Mouse (Mus musculus) neural tube, embryonic 15.5 days (tissue): ENCODE results near the gene Fer. TPM values are rescaled to one million over a fixed set of nuclear protein-coding genes. Genes with fewer than 3 reads are reported as not detected.
A peak's percentile ranks its signal among the peaks of the same experiment; 100 is the strongest.

Experiments
- ATAC-seq: fragments of 200-750 bp; cut with Nextera tagmentation; 2 replicates; pipeline ENCODE4 v1.8.0; 2017; ENCODE audit warnings: mild to moderate bottlenecking, moderate TSS enrichment, moderate library complexity; ENCODE audit not compliant: low FRiP score
- H3K27ac ChIP-seq: fragments of 300-500 bp; sonication (generic); replicated peaks from 2 replicates; pipeline ENCODE4 v1.5.1; 2015; ENCODE audit warnings: mild to moderate bottlenecking, inconsistent platforms
- H3K27me3 ChIP-seq: fragments of 300-500 bp; sonication (generic); replicated peaks from 2 replicates; pipeline ENCODE4 v1.6.1; 2015; ENCODE audit warnings: inconsistent platforms
- H3K36me3 ChIP-seq: fragments of 300-500 bp; sonication (generic); 2 replicates; pipeline ENCODE4 v1.6.1; 2015; ENCODE audit warnings: inconsistent platforms
- H3K4me1 ChIP-seq: fragments of 300-500 bp; sonication (generic); 2 replicates; pipeline ENCODE4 v1.6.1; 2015; ENCODE audit warnings: inconsistent platforms
- H3K4me2 ChIP-seq: fragments of 300-500 bp; sonication (generic); 2 replicates; pipeline ENCODE4 v1.6.1; 2015; ENCODE audit warnings: inconsistent platforms, mild to moderate bottlenecking, moderate library complexity
- H3K4me3 ChIP-seq: fragments of 300-500 bp; sonication (generic); replicated peaks from 2 replicates; pipeline ENCODE4 v1.5.1; 2015; ENCODE audit warnings: mild to moderate bottlenecking, inconsistent platforms
- H3K9ac ChIP-seq: fragments of 300-500 bp; sonication (generic); replicated peaks from 2 replicates; pipeline ENCODE4 v1.6.1; 2015; ENCODE audit warnings: mild to moderate bottlenecking, inconsistent platforms
- H3K9me3 ChIP-seq: fragments of 300-500 bp; sonication (generic); replicated peaks from 2 replicates; pipeline ENCODE4 v1.6.1; 2016; ENCODE audit warnings: inconsistent platforms
- WGBS: fragments of 180-500 bp; shearing (Covaris S2); methylation state at CpG from one replicate; pipeline ENCODE4 v1.1.7; 2015; ENCODE audit warnings: mixed read lengths; 5-methylcytosine and 5-hydroxymethylcytosine counted together
- polyA plus RNA-seq: library from polyadenylated mRNA; unstranded; fragments of >200 nt; fragmentation: Nextera tagmentation; extraction: Ambion mirVana; gene quantifications from 2 replicates; pipeline ENCODE4 v1.2.1, GENCODE M21; 2015

Gene Fer
- polyA plus RNA-seq, 1 experiment from 2014 or later: 31.5 TPM

- Histone ChIP-seq H3K4me3 (no peak overlapping the region), H3K9me3 (no peaks in the 10 kb centered on the region), H3K4me2 (no peak overlapping the region), H3K36me3 (no peaks in the 10 kb centered on the region), H3K4me1 (peaks cover 6% of the 10 kb centered on the region; the same call in 1 of the 2 replicates), H3K27ac (no peak overlapping the region), H3K27me3 (no peaks in the 10 kb centered on the region), H3K9ac (no peak overlapping the region)
- 88% methylated on average over 5 of the region's 5 CpGs for WGBS
- no peak for ATAC-seq
These were observed 264.0 kb downstream of the Fer start for GRCm38 (mm10) chr17:64126904-64127303.

- H3K9ac ChIP-seq: no peak overlapping the region
- H3K4me2 ChIP-seq: no peak overlapping the region
- H3K4me3 ChIP-seq: no peak overlapping the region
- 66% methylated on average over 2 of the region's 2 CpGs for WGBS
- no peaks in the 10 kb centered on the region for H3K27me3 ChIP-seq
- ATAC-seq: no peak
- H3K4me1 ChIP-seq: peaks cover 6% of the 10 kb centered on the region; the same call in 1 of the 2 replicates
- no peaks in the 10 kb centered on the region for H3K9me3 ChIP-seq
- no peak overlapping the region for H3K27ac ChIP-seq
- H3K36me3 ChIP-seq: no peaks in the 10 kb centered on the region
These were observed 266.9 kb downstream of the Fer start for GRCm38 (mm10) chr17:64129750-64130149.

GRCm38 (mm10) chr17:64130356-64130755 lies 267.5 kb downstream of the Fer start:
- no peak overlapping the region for H3K4me3 ChIP-seq
- WGBS: 44% methylated on average over 3 of the region's 3 CpGs
- H3K9me3 ChIP-seq: no peaks in the 10 kb centered on the region
- H3K9ac ChIP-seq: no peak overlapping the region
- H3K27me3 ChIP-seq: no peaks in the 10 kb centered on the region
- ATAC-seq: peak; percentile 28; the same call in 1 of the 2 replicates
- peaks cover 6% of the 10 kb centered on the region; the same call in 1 of the 2 replicates for H3K4me1 ChIP-seq
- H3K27ac ChIP-seq: 0 out of 2 replicates have a peak overlapping the region, but pooled peaks have one; percentile 19
- no peak overlapping the region for H3K4me2 ChIP-seq
- H3K36me3 ChIP-seq: no peaks in the 10 kb centered on the region

- H3K36me3 ChIP-seq: no peaks in the 10 kb centered on the region
- no peaks in the 10 kb centered on the region for H3K9me3 ChIP-seq
- H3K9ac ChIP-seq: no peak overlapping the region
- H3K4me1 ChIP-seq: peaks cover 10% of the 10 kb centered on the region
- ATAC-seq: no peak
- H3K4me2 ChIP-seq: no peak overlapping the region
- H3K4me3 ChIP-seq: no peak overlapping the region
- no peaks in the 10 kb centered on the region for H3K27me3 ChIP-seq
- 80% methylated on average over 6 of the region's 6 CpGs for WGBS
- no peak overlapping the region for H3K27ac ChIP-seq
These were observed 269.3 kb downstream of the Fer start for GRCm38 (mm10) chr17:64132183-64132582.

GRCm38 (mm10) chr17:64135941-64136650 lies 273.2 kb downstream of the Fer start:
- no peak for ATAC-seq
- H3K9ac ChIP-seq: no peak overlapping the region
- H3K4me3 ChIP-seq: no peak overlapping the region
- no peak overlapping the region for H3K4me2 ChIP-seq
- H3K4me1 ChIP-seq: peaks cover 17% of the 10 kb centered on the region
- no peaks in the 10 kb centered on the region for H3K9me3 ChIP-seq
- H3K36me3 ChIP-seq: no peaks in the 10 kb centered on the region
- 55% methylated on average over 8 of the region's 8 CpGs for WGBS
- no peak overlapping the region for H3K27ac ChIP-seq
- H3K27me3 ChIP-seq: no peaks in the 10 kb centered on the region

GRCm38 (mm10) chr17:64138036-64138717 lies 275.3 kb downstream of the Fer start:
- Histone ChIP-seq H3K4me1 (peaks cover 19% of the 10 kb centered on the region), H3K9ac (no peak overlapping the region), H3K27ac (no peak overlapping the region), H3K4me2 (no peak overlapping the region), H3K27me3 (no peaks in the 10 kb centered on the region), H3K4me3 (no peak overlapping the region), H3K36me3 (no peaks in the 10 kb centered on the region), H3K9me3 (no peaks in the 10 kb centered on the region)
- no peak for ATAC-seq
- WGBS: 87% methylated on average over 8 of the region's 8 CpGs

- no peaks in the 10 kb centered on the region for H3K9me3 ChIP-seq
- H3K4me2 ChIP-seq: no peak overlapping the region
- peaks cover 19% of the 10 kb centered on the region for H3K4me1 ChIP-seq
- no peak for ATAC-seq
- no peak overlapping the region for H3K27ac ChIP-seq
- no peaks in the 10 kb centered on the region for H3K36me3 ChIP-seq
- H3K9ac ChIP-seq: no peak overlapping the region
- H3K27me3 ChIP-seq: no peaks in the 10 kb centered on the region
- H3K4me3 ChIP-seq: no peak overlapping the region
- WGBS: 89% methylated on average over 11 of the region's 11 CpGs
These were observed 276.5 kb downstream of the Fer start for GRCm38 (mm10) chr17:64139231-64139915.

GRCm38 (mm10) chr17:64140063-64140850 lies 277.4 kb downstream of the Fer start:
- Histone ChIP-seq H3K4me2 (peak overlapping the region; percentile 20; the same call in 1 of the 2 replicates), H3K9ac (no peak overlapping the region)

GRCm38 (mm10) chr17:64141856-64142255 lies 279.0 kb downstream of the Fer start:
- no peaks in the 10 kb centered on the region for H3K36me3 ChIP-seq
- no peak overlapping the region for H3K27ac ChIP-seq
- no peaks in the 10 kb centered on the region for H3K9me3 ChIP-seq
- no peaks in the 10 kb centered on the region for H3K27me3 ChIP-seq
- no peak overlapping the region for H3K4me2 ChIP-seq
- H3K4me1 ChIP-seq: peaks cover 15% of the 10 kb centered on the region
- no peak for ATAC-seq
- H3K9ac ChIP-seq: no peak overlapping the region
- H3K4me3 ChIP-seq: no peak overlapping the region
- 80% methylated on average over 9 of the region's 9 CpGs for WGBS

More at GRCm38 (mm10) chr17:64140063-64140850, 277.4 kb downstream of the Fer start:
- Histone ChIP-seq H3K27me3 (no peaks in the 10 kb centered on the region), H3K36me3 (no peaks in the 10 kb centered on the region), H3K9me3 (no peaks in the 10 kb centered on the region), H3K27ac (peak overlapping the region; percentile 68), H3K4me3 (no peak overlapping the region), H3K4me1 (peaks cover 19% of the 10 kb centered on the region)
- peak; percentile 83 for ATAC-seq
- WGBS: 39% methylated on average over 18 of the region's 18 CpGs

GRCm38 (mm10) chr17:64146409-64146808 lies 283.5 kb downstream of the Fer start:
- peaks cover 10% of the 10 kb centered on the region for H3K36me3 ChIP-seq
- H3K9ac ChIP-seq: no peak overlapping the region
- no peak for ATAC-seq
- no peak overlapping the region for H3K27ac ChIP-seq
- H3K4me2 ChIP-seq: no peak overlapping the region
- WGBS: 71% methylated on average over 4 of the region's 4 CpGs
- no peak overlapping the region for H3K4me3 ChIP-seq
- H3K9me3 ChIP-seq: no peaks in the 10 kb centered on the region
- H3K27me3 ChIP-seq: no peaks in the 10 kb centered on the region
- H3K4me1 ChIP-seq: 0 out of 2 replicates have a peak, but pooled peaks cover 2% of the 10 kb centered on the region

GRCm38 (mm10) chr17:64150717-64151116 lies 287.9 kb downstream of the Fer start:
- peaks cover 10% of the 10 kb centered on the region for H3K36me3 ChIP-seq
- H3K4me2 ChIP-seq: no peak overlapping the region
- WGBS: 100% methylated on average over 1 of the region's 1 CpGs
- no peak overlapping the region for H3K27ac ChIP-seq
- no peak for ATAC-seq
- no peaks in the 10 kb centered on the region for H3K4me1 ChIP-seq
- H3K9ac ChIP-seq: no peak overlapping the region
- no peak overlapping the region for H3K4me3 ChIP-seq
- H3K27me3 ChIP-seq: no peaks in the 10 kb centered on the region
- no peaks in the 10 kb centered on the region for H3K9me3 ChIP-seq
